Mouse (Mus musculus): ENCODE results near the gene Zbtb17.

Zbtb17 gene

GRCm38 (mm10) chr4:141479411-141479810, 35.0 kb downstream of the Zbtb17 start:
- DNase-seq (ENCODE audit: extremely low read depth, low read depth, low spot score): no peak

- no peak for DNase-seq (ENCODE audit: extremely low read depth, low read depth, low spot score)
Observed at GRCm38 (mm10) chr4:141484071-141484470, 39.6 kb downstream of the Zbtb17 start.

- no peak for DNase-seq (ENCODE audit: extremely low read depth, low read depth, low spot score)
Observed at GRCm38 (mm10) chr4:141487581-141487980, 43.1 kb downstream of the Zbtb17 start.

DNA sequence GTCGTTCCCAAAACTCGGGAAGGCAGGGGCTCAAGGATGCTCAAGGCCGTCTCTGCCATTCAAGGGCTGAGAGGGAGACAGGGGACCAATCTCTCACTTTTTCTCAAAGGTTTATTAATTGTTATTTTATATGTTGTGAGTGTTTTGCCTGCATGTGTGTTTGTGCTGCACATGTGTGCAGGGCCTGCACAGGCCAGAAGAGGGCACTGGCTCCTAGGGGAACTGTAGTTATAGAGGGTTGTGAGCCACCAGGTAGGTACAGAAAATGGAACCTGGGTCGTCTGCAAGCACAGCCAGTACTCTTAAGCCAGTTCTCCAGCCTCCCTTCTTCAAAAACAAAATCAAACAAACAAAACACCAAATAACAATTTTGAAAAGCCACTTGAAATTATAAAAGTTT, 44.2 kb downstream of the Zbtb17 start:
- no peak for DNase-seq (ENCODE audit: extremely low read depth, low read depth, low spot score)

GRCm38 (mm10) chr4:141500637-141501036, 56.2 kb downstream of the Zbtb17 start:
- no peak for DNase-seq (ENCODE audit: extremely low read depth, low read depth, low spot score)

GRCm38 (mm10) chr4:141501058-141501457, 56.6 kb downstream of the Zbtb17 start:
- DNase-seq (ENCODE audit: extremely low read depth, low read depth, low spot score): no peak

DNA sequence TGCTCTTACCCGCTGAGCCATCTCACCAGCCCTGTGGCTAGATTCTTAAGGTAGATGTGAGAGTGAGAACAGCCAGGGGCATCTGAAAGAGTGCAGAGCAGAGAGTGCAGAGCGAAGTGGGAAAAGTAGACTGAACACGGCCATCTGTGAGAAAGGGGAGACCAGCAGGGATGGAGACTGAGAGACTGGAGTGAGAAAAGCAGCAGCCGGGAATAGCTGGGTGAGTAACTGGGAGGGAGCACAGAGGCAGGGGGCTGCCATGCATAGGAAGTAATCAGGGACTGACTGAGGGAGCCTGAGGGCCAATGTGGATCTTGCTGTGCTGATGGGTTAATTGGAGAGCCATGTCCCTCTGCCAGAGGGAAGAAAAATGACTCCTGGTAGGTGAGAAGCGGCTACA, 58.3 kb downstream of the Zbtb17 start:
- no peak for DNase-seq (ENCODE audit: extremely low read depth, low read depth, low spot score)

DNA sequence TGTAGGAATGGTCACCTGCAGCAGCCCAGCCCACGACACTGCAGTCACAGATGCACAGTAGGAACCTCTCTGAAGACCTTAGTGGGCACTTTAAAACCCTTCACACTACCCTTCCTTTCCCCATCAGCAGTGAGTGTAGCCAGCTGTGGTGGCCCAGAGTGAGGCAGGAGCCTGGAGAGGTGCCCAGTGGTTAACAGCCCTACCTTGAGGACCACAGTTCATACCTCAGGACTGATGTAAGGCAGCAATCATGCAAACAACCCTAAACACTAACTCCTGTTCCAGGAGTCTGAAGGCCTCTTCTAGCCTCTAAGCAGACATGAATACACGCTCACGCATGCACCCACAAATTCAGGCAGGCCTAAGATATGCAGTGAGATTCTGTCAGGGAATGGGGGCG, 60.0 kb downstream of the Zbtb17 start:
- no peak for DNase-seq (ENCODE audit: extremely low read depth, low read depth, low spot score)

GRCm38 (mm10) chr4:141505810-141506209, 61.4 kb downstream of the Zbtb17 start:
- DNase-seq (ENCODE audit: extremely low read depth, low read depth, low spot score): no peak

- no peak for DNase-seq (ENCODE audit: extremely low read depth, low read depth, low spot score)
Observed at GRCm38 (mm10) chr4:141506352-141506751, 61.9 kb downstream of the Zbtb17 start.

GRCm38 (mm10) chr4:141506893-141507292, 62.4 kb downstream of the Zbtb17 start:
- DNase-seq (ENCODE audit: extremely low read depth, low read depth, low spot score): no peak

DNA sequence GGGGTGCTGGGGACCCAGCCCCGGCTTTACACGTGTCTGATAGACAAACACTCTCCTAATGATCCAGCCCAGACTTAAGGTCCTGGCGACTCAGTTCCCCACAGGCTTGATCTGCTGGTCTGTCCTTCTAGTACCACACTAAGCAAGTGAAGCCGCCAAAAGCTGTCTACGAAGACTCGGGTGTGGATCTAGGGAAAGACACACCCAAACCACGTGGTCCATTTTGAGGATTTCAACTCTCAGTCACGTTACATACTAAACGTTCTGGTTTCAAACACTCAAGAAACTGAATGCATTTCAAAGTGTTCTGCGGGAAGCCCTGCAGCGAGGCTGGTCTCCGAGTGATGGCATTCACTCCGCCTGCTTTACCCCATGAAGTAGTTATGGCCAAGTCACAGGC, 66.0 kb downstream of the Zbtb17 start:
- DNase-seq (ENCODE audit: extremely low read depth, low read depth, low spot score): no peak

GRCm38 (mm10) chr4:141512145-141512544, 67.7 kb downstream of the Zbtb17 start:
- DNase-seq (ENCODE audit: extremely low read depth, low read depth, low spot score): no peak

DNA sequence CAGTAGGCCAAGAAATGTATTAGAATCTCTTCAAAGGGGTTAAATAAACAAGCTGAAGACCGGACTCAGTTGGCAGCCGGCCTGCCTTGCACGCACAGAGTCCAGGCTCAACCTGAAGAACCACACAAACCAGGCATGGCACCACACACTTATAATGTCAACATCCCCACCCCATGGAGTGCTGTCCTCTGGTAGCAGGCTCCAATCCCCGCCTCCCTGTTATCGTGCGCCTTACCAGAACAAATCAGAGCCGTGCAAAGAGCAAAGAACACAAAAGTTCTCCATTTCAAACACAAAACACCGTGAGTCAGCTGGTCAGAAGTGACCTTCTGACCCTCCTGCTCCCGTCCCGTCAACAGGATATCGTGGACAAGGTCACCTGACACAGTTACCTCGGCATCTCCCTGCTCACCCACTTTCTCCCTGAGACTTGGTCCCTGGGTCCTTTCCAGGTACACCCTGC, 69.8 kb downstream of the Zbtb17 start:
- DNase-seq (ENCODE audit: extremely low read depth, low read depth, low spot score): no peak
